Mouse (Mus musculus) forebrain, embryonic 12.5 days (tissue): ENCODE measurements at regions not wholly inside any gene's neighbourhood (a gene's known extent, or its start where the extent isn't known, plus 50 kb on each side); places are given as distances from the start of the nearest gene placed in this dataset.

ENCODE experiments used
- ATAC-seq: fragments of 200-750 bp; cut with Nextera tagmentation; 2 replicates; pipeline ENCODE4 v1.8.0; 2017; ENCODE audit warnings: moderate TSS enrichment; ENCODE audit not compliant: low FRiP score
- H3K27ac ChIP-seq: fragments of 300-500 bp; sonication (generic); 2 replicates; pipeline ENCODE4 v1.5.1; 2016; ENCODE audit warnings: mild to moderate bottlenecking
- H3K27me3 ChIP-seq: fragments of 300-500 bp; sonication (generic); 2 replicates; pipeline ENCODE4 v1.6.1; 2016; ENCODE audit warnings: mild to moderate bottlenecking
- H3K36me3 ChIP-seq: fragments of 300-500 bp; sonication (generic); replicated peaks from 2 replicates; pipeline ENCODE4 v1.6.1; 2016; ENCODE audit warnings: mild to moderate bottlenecking
- H3K4me1 ChIP-seq: fragments of 300-500 bp; sonication (generic); 2 replicates; pipeline ENCODE4 v1.6.1; 2016
- H3K4me2 ChIP-seq: fragments of 300-500 bp; sonication (generic); 2 replicates; pipeline ENCODE4 v1.6.1; 2016; ENCODE audit warnings: mild to moderate bottlenecking, moderate library complexity
- H3K4me3 ChIP-seq: fragments of 300-500 bp; sonication (generic); replicated peaks from 2 replicates; pipeline ENCODE4 v1.5.1; 2016; ENCODE audit warnings: mild to moderate bottlenecking
- H3K9ac ChIP-seq: fragments of 300-500 bp; sonication (generic); 2 replicates; pipeline ENCODE4 v1.6.1; 2016; ENCODE audit warnings: mild to moderate bottlenecking
- H3K9me3 ChIP-seq: fragments of 300-500 bp; sonication (generic); 2 replicates; pipeline ENCODE4 v1.6.1; 2016
- WGBS: fragments of 180-500 bp; shearing (Covaris S2); methylation state at CpG from one replicate; pipeline ENCODE4 v1.1.7; 2016; 5-methylcytosine and 5-hydroxymethylcytosine counted together

- Histone ChIP-seq H3K36me3 (no peaks in the 10 kb centered on the region), H3K4me2 (no peak overlapping the region), H3K4me3 (no peak overlapping the region), H3K27ac (no peak overlapping the region), H3K27me3 (no peaks in the 10 kb centered on the region), H3K9ac (no peak overlapping the region), H3K4me1 (no peaks in the 10 kb centered on the region), H3K9me3 (no peaks in the 10 kb centered on the region)
- ATAC-seq: no peak
- 78% methylated on average over 8 of the region's 8 CpGs for WGBS
Observed at GRCm38 (mm10) chr9:14116097-14116840, 158.6 kb upstream of the Sesn3 start.

- Histone ChIP-seq H3K4me2 (no peak overlapping the region), H3K27ac (no peak overlapping the region), H3K4me3 (no peak overlapping the region), H3K4me1 (no peaks in the 10 kb centered on the region), H3K27me3 (no peaks in the 10 kb centered on the region), H3K36me3 (no peaks in the 10 kb centered on the region), H3K9me3 (0 out of 2 replicates have a peak, but pooled peaks cover 2% of the 10 kb centered on the region), H3K9ac (no peak overlapping the region)
- WGBS: 89% methylated on average over 5 of the region's 5 CpGs
- no peak for ATAC-seq
Observed at GRCm38 (mm10) chr9:14133372-14133771, 141.5 kb upstream of the Sesn3 start.

- Histone ChIP-seq H3K27ac (no peak overlapping the region), H3K27me3 (no peaks in the 10 kb centered on the region), H3K9me3 (0 out of 2 replicates have a peak, but pooled peaks cover 2% of the 10 kb centered on the region), H3K9ac (no peak overlapping the region), H3K4me1 (no peaks in the 10 kb centered on the region), H3K36me3 (no peaks in the 10 kb centered on the region), H3K4me3 (no peak overlapping the region), H3K4me2 (no peak overlapping the region)
- no peak for ATAC-seq
- 71% methylated on average over 6 of the region's 6 CpGs for WGBS
Observed at GRCm38 (mm10) chr9:14134894-14135450, 139.9 kb upstream of the Sesn3 start.

- WGBS: 93% methylated on average over 4 of the region's 4 CpGs
- H3K9me3 ChIP-seq: no peaks in the 10 kb centered on the region
Observed at GRCm38 (mm10) chr9:14141321-14141720, 133.5 kb upstream of the Sesn3 start.

GRCm38 (mm10) chr9:14143988-14144387 lies 130.9 kb upstream of the Sesn3 start:
- H3K9me3 ChIP-seq: no peaks in the 10 kb centered on the region
- H3K27ac ChIP-seq: no peak overlapping the region
- WGBS: 70% methylated on average over 2 of the region's 2 CpGs
- H3K27me3 ChIP-seq: no peaks in the 10 kb centered on the region
- no peak overlapping the region for H3K4me3 ChIP-seq
- H3K36me3 ChIP-seq: no peaks in the 10 kb centered on the region
- no peak for ATAC-seq
- no peak overlapping the region for H3K4me2 ChIP-seq
- no peak overlapping the region for H3K9ac ChIP-seq
- H3K4me1 ChIP-seq: no peaks in the 10 kb centered on the region

More at GRCm38 (mm10) chr9:14141321-14141720, 133.5 kb upstream of the Sesn3 start:
- no peak overlapping the region for H3K4me3 ChIP-seq
- H3K4me2 ChIP-seq: no peak overlapping the region
- H3K36me3 ChIP-seq: no peaks in the 10 kb centered on the region
- no peak overlapping the region for H3K9ac ChIP-seq
- no peaks in the 10 kb centered on the region for H3K27me3 ChIP-seq
- H3K27ac ChIP-seq: no peak overlapping the region
- H3K4me1 ChIP-seq: no peaks in the 10 kb centered on the region
- ATAC-seq: no peak

- H3K27me3 ChIP-seq: no peaks in the 10 kb centered on the region
- no peaks in the 10 kb centered on the region for H3K4me1 ChIP-seq
- ATAC-seq: no peak
- no peak overlapping the region for H3K27ac ChIP-seq
- no peak overlapping the region for H3K4me3 ChIP-seq
- WGBS: 91% methylated on average over 7 of the region's 7 CpGs
- H3K36me3 ChIP-seq: no peaks in the 10 kb centered on the region
- H3K9ac ChIP-seq: no peak overlapping the region
- no peak overlapping the region for H3K4me2 ChIP-seq
- H3K9me3 ChIP-seq: no peaks in the 10 kb centered on the region
Observed at GRCm38 (mm10) chr9:14147088-14147487, 127.8 kb upstream of the Sesn3 start.

GRCm38 (mm10) chr9:14147731-14148130 lies 127.1 kb upstream of the Sesn3 start:
- ATAC-seq: no peak
- Histone ChIP-seq H3K36me3 (no peaks in the 10 kb centered on the region), H3K4me2 (no peak overlapping the region), H3K9me3 (no peaks in the 10 kb centered on the region), H3K4me3 (no peak overlapping the region), H3K9ac (no peak overlapping the region), H3K27me3 (no peaks in the 10 kb centered on the region), H3K27ac (no peak overlapping the region), H3K4me1 (no peaks in the 10 kb centered on the region)
- 87% methylated on average over 4 of the region's 4 CpGs for WGBS

- Histone ChIP-seq H3K9me3 (no peaks in the 10 kb centered on the region), H3K4me1 (no peaks in the 10 kb centered on the region), H3K27me3 (no peaks in the 10 kb centered on the region), H3K4me2 (no peak overlapping the region), H3K27ac (no peak overlapping the region), H3K4me3 (no peak overlapping the region), H3K9ac (no peak overlapping the region), H3K36me3 (no peaks in the 10 kb centered on the region)
- ATAC-seq: no peak
- WGBS: 84% methylated on average over 9 of the region's 9 CpGs
Observed at GRCm38 (mm10) chr9:14150288-14150687, 124.6 kb upstream of the Sesn3 start.

- H3K4me1 ChIP-seq: no peaks in the 10 kb centered on the region
- no peak overlapping the region for H3K9ac ChIP-seq
- H3K27me3 ChIP-seq: no peaks in the 10 kb centered on the region
- no peak overlapping the region for H3K27ac ChIP-seq
- ATAC-seq: no peak
- 74% methylated on average over 1 of the region's 1 CpGs for WGBS
- H3K4me3 ChIP-seq: no peak overlapping the region
- H3K4me2 ChIP-seq: no peak overlapping the region
- H3K36me3 ChIP-seq: no peaks in the 10 kb centered on the region
- H3K9me3 ChIP-seq: no peaks in the 10 kb centered on the region
Observed at GRCm38 (mm10) chr9:14156967-14157366, 117.9 kb upstream of the Sesn3 start.

GRCm38 (mm10) chr9:14158096-14158837 lies 116.6 kb upstream of the Sesn3 start:
- no peaks in the 10 kb centered on the region for H3K27me3 ChIP-seq
- WGBS: 27% methylated on average over 9 of the region's 9 CpGs
- H3K4me2 ChIP-seq: no peak overlapping the region
- H3K4me3 ChIP-seq: no peak overlapping the region
- H3K36me3 ChIP-seq: no peaks in the 10 kb centered on the region
- no peak overlapping the region for H3K9ac ChIP-seq
- no peaks in the 10 kb centered on the region for H3K9me3 ChIP-seq
- H3K27ac ChIP-seq: no peak overlapping the region
- no peaks in the 10 kb centered on the region for H3K4me1 ChIP-seq
- ATAC-seq: no peak

- Histone ChIP-seq H3K4me3 (no peak overlapping the region), H3K36me3 (no peaks in the 10 kb centered on the region), H3K4me2 (no peak overlapping the region), H3K9ac (no peak overlapping the region), H3K27me3 (no peaks in the 10 kb centered on the region), H3K27ac (no peak overlapping the region), H3K9me3 (no peaks in the 10 kb centered on the region), H3K4me1 (no peaks in the 10 kb centered on the region)
- 95% methylated on average over 1 of the region's 1 CpGs for whole genome bisulfite sequencing
- no peak for ATAC-seq
Observed at GRCm38 (mm10) chr9:14160207-14160606, 114.7 kb upstream of the Sesn3 start.

GRCm38 (mm10) chr9:14171589-14172240 lies 103.2 kb upstream of the Sesn3 start:
- Histone ChIP-seq H3K27me3 (peaks cover 7% of the 10 kb centered on the region; the same call in 1 of the 2 replicates), H3K9ac (no peak overlapping the region), H3K9me3 (no peaks in the 10 kb centered on the region), H3K36me3 (no peaks in the 10 kb centered on the region), H3K4me3 (no peak overlapping the region), H3K4me2 (no peak overlapping the region), H3K27ac (no peak overlapping the region), H3K4me1 (peaks cover 30% of the 10 kb centered on the region)
- ATAC-seq: no peak
- WGBS: 69% methylated on average over 2 of the region's 2 CpGs
